Mouse (Mus musculus): ENCODE results near the gene Rpl11. TPM values are rescaled to one million over a fixed set of nuclear protein-coding genes. Genes with fewer than 3 reads are reported as not detected.

Gene Rpl11
- polyA plus RNA-seq, 1 experiment: 292 TPM

DNA sequence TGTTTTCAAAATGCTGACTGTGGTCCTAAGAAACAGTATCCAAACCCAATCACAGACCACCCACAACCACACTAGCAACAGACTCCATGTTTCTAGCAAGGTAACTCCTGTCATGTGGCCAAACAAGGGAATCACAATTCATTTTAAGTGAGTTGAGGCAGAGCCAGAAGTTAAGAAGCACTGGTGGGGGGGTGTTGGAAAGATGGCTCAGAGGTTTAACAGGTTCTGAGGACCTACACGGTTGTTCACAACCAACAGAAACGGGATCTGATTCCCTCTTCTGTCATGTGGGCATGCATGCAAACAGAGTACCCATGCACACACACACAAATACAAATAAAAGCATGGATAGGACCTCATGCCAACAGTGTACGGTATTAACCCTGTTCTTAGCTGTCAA, 1.2 kb downstream of the Rpl11 start:
- 0% methylated on average over 3 of the region's 3 CpGs for WGBS
- DNase-seq: no peak
- Histone ChIP-seq H3K4me1 (ENCODE audit: control insufficient read depth, insufficient read depth, low read length) (peaks cover 10% of the 10 kb centered on the region; the same call in 1 of the 2 replicates), H3K27ac (ENCODE audit: insufficient read depth, low read depth, low read length) (no peak overlapping the region), H3K27me3 (replicated peaks; ENCODE audit: control insufficient read depth, insufficient read depth, low read length) (no peaks in the 10 kb centered on the region), H3K36me3 (ENCODE audit: control insufficient read depth, insufficient read depth, low read length) (peaks cover 4% of the 10 kb centered on the region), H3K4me3 (ENCODE audit: insufficient read depth, low read depth, low read length) (peak overlapping the region; percentile 74)
- TF ChIP-seq CTCF (conservative IDR thresholded peaks at IDR 0.05; ENCODE audit: insufficient read depth, insufficient read length, low read depth, low read length) (no peak), POLR2A (IDR thresholded peaks at IDR 0.05; ENCODE audit: low read depth, low read length) (no peak)

DNA sequence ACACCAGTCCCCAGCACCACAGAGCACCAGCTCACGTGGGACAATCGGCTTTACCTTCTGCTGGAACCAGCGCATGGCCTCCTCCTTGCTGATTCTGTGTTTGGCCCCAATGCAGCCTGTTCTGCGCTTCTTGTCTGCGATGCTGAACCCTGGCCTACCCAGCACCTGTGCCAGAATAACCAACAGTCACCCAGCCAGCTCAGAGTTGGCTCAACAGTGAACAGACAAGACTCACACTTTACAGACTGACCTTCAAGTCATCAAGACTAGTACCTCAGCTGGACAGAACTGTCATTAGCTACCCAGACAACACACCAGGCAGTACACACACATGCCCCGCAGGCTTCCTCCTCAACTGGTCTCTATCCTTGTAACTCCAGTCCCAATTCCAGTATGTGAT, 3.0 kb downstream of the Rpl11 start:
- no peak overlapping the region for H3K27ac ChIP-seq (ENCODE audit: insufficient read depth, low read depth, low read length)
- no peaks in the 10 kb centered on the region for H3K27me3 ChIP-seq (replicated peaks; ENCODE audit: control insufficient read depth, insufficient read depth, low read length)
- TF ChIP-seq POLR2A (IDR thresholded peaks at IDR 0.05; ENCODE audit: low read depth, low read length) (no peak), CTCF (conservative IDR thresholded peaks at IDR 0.05; ENCODE audit: insufficient read depth, insufficient read length, low read depth, low read length) (no peak)
- WGBS: 87% methylated on average over 6 of the region's 6 CpGs
- H3K4me1 ChIP-seq (ENCODE audit: control insufficient read depth, insufficient read depth, low read length): peaks cover 10% of the 10 kb centered on the region; the same call in 1 of the 2 replicates
- H3K36me3 ChIP-seq (ENCODE audit: control insufficient read depth, insufficient read depth, low read length): peaks cover 4% of the 10 kb centered on the region
- no peak overlapping the region for H3K4me3 ChIP-seq (ENCODE audit: insufficient read depth, low read depth, low read length)
- DNase-seq: no peak

DNA sequence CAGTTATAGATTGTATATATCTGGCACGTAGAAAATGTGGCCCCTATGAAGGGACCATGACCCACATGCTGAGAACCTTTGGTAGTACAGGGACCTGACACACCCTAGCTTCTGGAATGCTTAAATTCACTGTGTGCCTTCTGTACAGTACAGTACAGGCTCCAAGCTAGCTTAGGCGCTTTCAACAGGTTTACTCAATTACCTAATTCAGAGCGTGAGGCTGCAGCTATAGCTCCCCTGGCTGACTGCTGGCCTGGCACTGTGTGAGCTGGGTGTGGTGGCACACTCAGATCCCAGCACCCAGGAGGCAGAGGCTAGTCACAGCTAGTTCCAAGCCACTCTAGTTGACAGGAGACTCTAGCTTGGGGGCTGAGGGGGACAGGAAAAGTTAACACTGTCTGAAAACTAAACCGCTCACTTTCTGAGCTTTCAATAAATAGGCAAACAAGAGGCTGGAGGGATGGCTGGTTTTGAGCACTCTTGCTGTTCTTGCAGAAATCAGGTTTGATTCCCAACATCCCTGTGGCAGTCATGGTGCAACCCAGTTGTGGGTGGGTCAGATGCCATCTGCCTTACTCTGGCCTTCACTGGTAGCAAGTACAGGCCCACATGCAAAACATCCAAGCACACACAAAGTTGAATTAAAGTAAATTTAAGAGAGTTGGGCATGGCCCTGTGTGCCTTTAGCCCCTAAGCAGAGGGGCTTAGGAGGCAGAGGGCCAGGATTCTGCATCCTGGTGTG, 4.8 kb downstream of the Rpl11 start:
- peaks cover 4% of the 10 kb centered on the region for H3K36me3 ChIP-seq (ENCODE audit: control insufficient read depth, insufficient read depth, low read length)
- DNase-seq: peak; percentile 31
- H3K4me1 ChIP-seq (ENCODE audit: control insufficient read depth, insufficient read depth, low read length): peaks cover 10% of the 10 kb centered on the region; the same call in 1 of the 2 replicates
- H3K27me3 ChIP-seq (replicated peaks; ENCODE audit: control insufficient read depth, insufficient read depth, low read length): no peaks in the 10 kb centered on the region
- TF ChIP-seq CTCF (conservative IDR thresholded peaks at IDR 0.05; ENCODE audit: insufficient read depth, insufficient read length, low read depth, low read length) (no peak), POLR2A (IDR thresholded peaks at IDR 0.05; ENCODE audit: low read depth, low read length) (no peak)
- H3K4me3 ChIP-seq (ENCODE audit: insufficient read depth, low read depth, low read length): no peak overlapping the region
- peak overlapping the region; percentile 36 for H3K27ac ChIP-seq (ENCODE audit: insufficient read depth, low read depth, low read length)
- WGBS: 57% methylated on average over 4 of the region's 4 CpGs

DNA sequence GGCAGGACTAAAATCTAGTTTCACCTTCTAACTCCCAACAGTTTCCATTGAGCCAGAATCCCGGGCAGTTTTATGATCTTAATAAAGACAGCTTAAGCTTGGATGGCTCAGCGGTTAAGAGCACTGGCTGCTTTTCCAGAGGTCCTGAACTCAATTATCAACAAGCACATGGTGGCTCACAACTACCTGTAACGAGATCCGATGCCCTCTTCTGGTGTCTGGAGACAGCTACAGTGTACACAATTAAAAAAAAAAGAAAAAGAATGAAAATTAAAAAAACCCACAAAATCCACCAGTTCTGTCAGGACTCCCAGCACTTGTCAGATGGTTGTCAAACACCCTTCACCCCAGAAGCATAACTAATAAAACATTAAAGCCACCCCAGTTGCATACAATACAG, 5.6 kb downstream of the Rpl11 start:
- 21% methylated on average over 4 of the region's 4 CpGs for WGBS
- TF ChIP-seq POLR2A (IDR thresholded peaks at IDR 0.05; ENCODE audit: low read depth, low read length) (no peak), CTCF (conservative IDR thresholded peaks at IDR 0.05; ENCODE audit: insufficient read depth, insufficient read length, low read depth, low read length) (no peak)
- Histone ChIP-seq H3K4me3 (ENCODE audit: insufficient read depth, low read depth, low read length) (no peak overlapping the region), H3K36me3 (ENCODE audit: control insufficient read depth, insufficient read depth, low read length) (peaks cover 4% of the 10 kb centered on the region), H3K27ac (ENCODE audit: insufficient read depth, low read depth, low read length) (no peak overlapping the region), H3K4me1 (ENCODE audit: control insufficient read depth, insufficient read depth, low read length) (peaks cover 10% of the 10 kb centered on the region; the same call in 1 of the 2 replicates), H3K27me3 (replicated peaks; ENCODE audit: control insufficient read depth, insufficient read depth, low read length) (no peaks in the 10 kb centered on the region)
- DNase-seq: no peak

GRCm38 (mm10) chr4:136046888-136047287, 6.3 kb downstream of the Rpl11 start:
- H3K27me3 ChIP-seq (replicated peaks; ENCODE audit: control insufficient read depth, insufficient read depth, low read length): no peaks in the 10 kb centered on the region
- H3K4me1 ChIP-seq (ENCODE audit: control insufficient read depth, insufficient read depth, low read length): peaks cover 5% of the 10 kb centered on the region; the same call in 1 of the 2 replicates
- no peak overlapping the region for H3K27ac ChIP-seq (ENCODE audit: insufficient read depth, low read depth, low read length)
- TF ChIP-seq CTCF (conservative IDR thresholded peaks at IDR 0.05; ENCODE audit: insufficient read depth, insufficient read length, low read depth, low read length): no peak
- no peak for TF ChIP-seq POLR2A (IDR thresholded peaks at IDR 0.05; ENCODE audit: low read depth, low read length)
- peaks cover 4% of the 10 kb centered on the region for H3K36me3 ChIP-seq (ENCODE audit: control insufficient read depth, insufficient read depth, low read length)
- DNase-seq: no peak
- H3K4me3 ChIP-seq (ENCODE audit: insufficient read depth, low read depth, low read length): no peak overlapping the region
- 57% methylated on average over 6 of the region's 6 CpGs for WGBS

DNA sequence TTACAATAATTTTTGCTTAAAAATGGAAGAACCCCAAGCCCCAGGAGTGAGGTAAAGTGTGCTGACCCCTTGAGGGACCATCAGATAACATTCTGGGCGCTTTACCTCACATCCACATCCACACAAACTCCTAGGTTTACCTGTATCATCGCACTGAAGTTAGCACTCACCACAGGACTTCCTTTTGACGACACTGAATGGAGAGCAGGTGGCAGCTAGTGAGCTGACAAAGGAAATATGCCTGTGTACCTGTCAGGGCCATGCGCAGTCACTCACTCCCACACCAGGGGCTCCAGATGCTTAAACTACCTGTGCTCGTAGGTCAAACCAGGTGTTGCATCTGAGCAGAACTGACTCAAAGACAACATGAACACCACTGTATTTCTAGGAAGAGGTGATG, 8.1 kb downstream of the Rpl11 start:
- 89% methylated on average over 5 of the region's 5 CpGs for WGBS
- H3K27ac ChIP-seq (ENCODE audit: insufficient read depth, low read depth, low read length): no peak overlapping the region

GRCm38 (mm10) chr4:136043784-136044400, 9.3 kb downstream of the Rpl11 start:
- 83% methylated on average over 6 of the region's 6 CpGs for WGBS
- Histone ChIP-seq H3K4me3 (ENCODE audit: insufficient read depth, low read depth, low read length) (no peak overlapping the region), H3K36me3 (ENCODE audit: control insufficient read depth, insufficient read depth, low read length) (no peaks in the 10 kb centered on the region), H3K4me1 (ENCODE audit: control insufficient read depth, insufficient read depth, low read length) (no peaks in the 10 kb centered on the region), H3K27me3 (replicated peaks; ENCODE audit: control insufficient read depth, insufficient read depth, low read length) (no peaks in the 10 kb centered on the region), H3K27ac (ENCODE audit: insufficient read depth, low read depth, low read length) (no peak overlapping the region)
- no peak for DNase-seq
- TF ChIP-seq POLR2A (IDR thresholded peaks at IDR 0.05; ENCODE audit: low read depth, low read length) (no peak), CTCF (conservative IDR thresholded peaks at IDR 0.05; ENCODE audit: insufficient read depth, insufficient read length, low read depth, low read length) (no peak)

More for the DNA sequence above, 8.1 kb downstream of the Rpl11 start:
- no peak for DNase-seq
- Histone ChIP-seq H3K36me3 (ENCODE audit: control insufficient read depth, insufficient read depth, low read length) (peaks cover 2% of the 10 kb centered on the region), H3K4me1 (ENCODE audit: control insufficient read depth, insufficient read depth, low read length) (no peaks in the 10 kb centered on the region), H3K27me3 (replicated peaks; ENCODE audit: control insufficient read depth, insufficient read depth, low read length) (no peaks in the 10 kb centered on the region), H3K4me3 (ENCODE audit: insufficient read depth, low read depth, low read length) (no peak overlapping the region)
- no peak for TF ChIP-seq POLR2A (IDR thresholded peaks at IDR 0.05; ENCODE audit: low read depth, low read length)
- TF ChIP-seq CTCF (conservative IDR thresholded peaks at IDR 0.05; ENCODE audit: insufficient read depth, insufficient read length, low read depth, low read length): no peak
